Mouse (Mus musculus) megakaryocyte, adult 5-6 weeks (primary cell): ENCODE measurements at regions not wholly inside any gene's neighbourhood (a gene's known extent, or its start where the extent isn't known, plus 50 kb on each side); places are given as distances from the start of the nearest gene placed in this dataset.

ENCODE experiments used
- ATAC-seq: 2 replicates; pipeline ENCODE4 v1.8.0; 2016; ENCODE audit warnings: mild to moderate bottlenecking, inconsistent platforms; ENCODE audit not compliant: poor library complexity, severe bottlenecking

DNA sequence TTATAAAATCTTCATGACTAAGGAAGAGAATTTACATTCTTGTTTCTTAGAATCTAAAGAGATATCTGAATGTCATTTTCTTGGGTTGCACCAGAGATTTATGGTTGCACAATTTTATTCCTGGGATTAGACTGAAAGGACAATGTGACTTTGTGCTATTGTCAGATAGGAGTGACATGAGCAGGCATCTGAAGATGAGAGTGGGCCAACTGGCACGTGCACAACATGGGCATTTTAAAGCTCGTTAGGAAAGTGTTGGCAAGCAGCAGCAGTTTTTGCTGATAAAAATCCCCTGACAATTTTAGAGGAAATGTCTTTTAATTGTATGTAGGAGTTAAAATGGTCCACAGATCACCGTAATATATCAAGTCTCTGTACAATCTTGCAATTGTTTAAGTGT is 178.9 kb upstream of the Tecrl start:
- ATAC-seq, result no peak

DNA sequence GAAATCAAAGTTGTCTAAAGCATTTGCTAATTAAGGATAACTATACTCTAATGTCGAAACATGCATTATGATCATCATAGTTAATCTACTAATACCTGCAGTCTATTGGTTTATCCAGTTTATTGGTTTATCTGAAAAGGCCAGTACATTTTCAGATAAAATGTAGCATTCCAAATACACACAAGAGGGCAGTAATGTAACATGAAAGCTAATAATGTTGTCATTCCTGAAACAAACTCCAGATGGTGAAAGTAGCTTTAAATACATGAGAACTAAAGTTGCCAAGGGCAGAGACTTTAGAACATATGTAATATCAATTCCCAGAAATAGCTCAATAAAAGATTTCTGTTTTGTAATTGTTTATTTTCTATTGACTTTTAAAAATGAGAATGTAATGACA is 163.7 kb upstream of the Tecrl start:
- ATAC-seq, result no peak

DNA sequence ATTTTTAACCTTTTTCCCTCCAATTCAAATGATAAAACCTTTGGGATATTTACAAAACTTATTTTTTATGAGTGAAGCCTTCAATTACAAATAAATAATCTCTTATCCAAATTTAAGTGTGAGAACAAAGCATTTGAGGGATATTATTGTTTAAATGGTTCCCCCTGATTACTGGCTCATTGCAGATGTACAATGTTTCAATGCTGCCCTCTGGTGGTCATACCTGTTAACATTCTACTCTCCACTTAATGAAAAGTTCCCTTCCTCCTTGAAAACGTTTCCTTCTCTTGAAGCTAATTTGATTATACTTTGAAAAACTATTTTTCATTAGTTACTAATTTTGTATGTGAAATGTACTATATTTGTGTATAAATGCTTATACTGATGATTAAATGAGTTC is 129.1 kb upstream of the Tecrl start:
- ATAC-seq, result no peak

DNA sequence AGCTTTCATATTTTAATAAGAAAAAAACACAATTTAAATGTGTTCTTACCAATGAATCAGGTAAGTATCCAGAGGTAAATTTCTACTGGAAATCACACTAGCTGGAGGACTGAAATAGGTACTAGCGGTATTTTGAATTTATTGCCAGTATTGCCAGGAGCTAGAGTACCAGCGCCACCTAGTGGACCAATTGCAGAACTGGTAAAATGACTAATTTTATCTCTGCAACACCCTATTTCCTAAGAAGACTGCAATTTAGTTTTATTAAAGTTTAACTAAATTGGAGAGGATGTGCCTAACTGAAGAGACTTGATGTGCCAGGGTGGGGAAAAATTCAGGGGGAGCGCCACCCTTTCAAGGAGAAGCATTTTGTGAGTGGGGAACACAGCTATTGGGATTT is 85.3 kb upstream of the Tecrl start:
- peak; percentile 45 for ATAC-seq

DNA sequence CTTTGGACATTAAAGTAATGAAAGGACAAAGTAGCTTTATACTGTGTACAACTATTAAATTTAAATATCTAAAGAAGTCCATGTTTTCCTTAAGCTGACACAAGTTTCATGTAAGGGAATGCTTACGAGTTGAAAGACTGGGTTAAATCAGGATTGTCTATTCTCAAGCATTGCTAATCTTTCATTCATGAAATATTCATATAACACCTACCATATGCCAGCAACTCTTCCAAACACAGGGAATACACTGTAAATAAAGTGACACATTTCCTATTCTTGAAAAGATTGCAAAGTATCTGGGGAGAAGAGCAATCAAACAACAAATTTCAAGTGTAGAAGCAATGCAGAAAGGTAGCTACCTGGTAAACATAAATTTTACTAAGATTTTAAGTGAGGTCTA is 81.5 kb upstream of the Tecrl start:
- ATAC-seq, result no peak

DNA sequence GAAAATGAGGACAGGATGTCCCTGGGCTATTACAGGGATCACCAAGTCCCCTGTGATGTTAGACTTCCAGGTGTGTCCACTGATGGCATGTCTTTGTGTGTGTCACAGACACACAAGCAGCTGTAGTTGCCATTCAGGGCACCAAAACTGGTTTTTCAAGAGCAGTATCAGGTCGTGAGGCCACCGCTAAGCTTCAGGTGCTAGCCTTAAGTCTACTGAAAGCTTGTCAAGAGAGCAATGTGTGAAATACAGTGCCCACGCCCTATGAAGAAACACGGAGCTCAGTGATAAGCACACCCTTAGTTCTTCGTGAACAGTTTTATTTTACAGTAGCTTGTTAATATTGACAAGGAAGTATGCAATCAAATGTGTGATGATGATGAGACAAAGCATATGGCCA is 66.7 kb upstream of the Tecrl start:
- ATAC-seq, result no peak

DNA sequence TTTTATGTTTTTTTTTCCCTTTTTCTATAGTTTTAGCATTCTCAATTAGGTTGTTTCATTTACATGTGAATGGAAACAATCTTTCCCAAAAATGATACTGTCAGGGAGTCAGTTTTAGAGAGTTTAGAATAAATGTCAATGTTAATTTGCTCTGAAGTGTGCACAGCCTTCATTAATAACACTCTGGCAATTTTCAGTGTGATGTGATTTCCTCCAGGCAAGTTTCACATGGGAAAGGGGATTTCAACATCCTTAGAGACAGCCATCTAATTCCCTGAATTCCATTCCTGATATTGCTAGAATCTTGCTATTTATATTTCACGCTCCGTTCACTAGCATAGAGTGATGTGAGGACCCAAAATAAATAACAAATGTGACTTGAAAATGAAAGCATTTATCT is 55.2 kb upstream of the Tecrl start:
- ATAC-seq, result no peak

DNA sequence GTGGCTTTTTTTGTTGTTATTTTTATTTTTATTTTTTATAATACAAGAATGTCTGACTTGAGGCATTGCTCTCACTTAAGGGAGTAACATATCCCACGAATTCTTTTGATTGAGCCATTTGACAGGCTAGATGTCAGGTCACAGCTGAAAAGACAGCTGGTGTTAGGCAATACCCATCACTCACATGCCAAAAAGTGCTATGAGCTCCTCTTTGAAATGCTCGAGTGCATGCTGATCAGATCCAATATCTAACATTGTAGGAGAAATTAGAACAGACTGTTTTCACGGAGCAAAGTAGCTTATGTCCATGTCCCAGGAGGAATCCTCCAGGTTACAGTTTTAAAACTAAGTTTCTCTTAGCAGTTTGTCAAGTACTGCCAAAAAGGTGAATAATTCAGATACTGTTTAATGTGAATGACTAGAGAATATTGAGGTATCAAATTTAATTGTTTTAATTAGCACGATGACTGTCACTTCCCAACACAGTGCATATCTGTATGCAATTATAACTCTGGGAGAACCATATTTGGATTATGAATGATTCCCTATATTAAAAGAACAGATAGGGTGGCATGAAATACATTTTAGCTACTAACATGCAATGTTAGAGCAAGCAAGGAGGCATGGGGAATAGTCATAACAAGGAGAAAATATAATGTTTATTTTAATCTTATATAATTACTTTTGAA is 50.4 kb upstream of the Tecrl start:
- no peak for ATAC-seq
